Mouse (Mus musculus) midbrain, embryonic 10.5 days (tissue): Measurements from ENCODE around the gene 2210011C24Rik. TPM values are rescaled to one million over a fixed set of nuclear protein-coding genes. Genes with fewer than 3 reads are reported as not detected.

Experiments
- DNase-seq: peaks from one replicate; pipeline ENCODE4 v3.0.0-alpha.2; 2017; ENCODE audit warnings: low spot score
- H3K27ac ChIP-seq: fragments of 300-500 bp; sonication (generic); replicated peaks from 2 replicates; pipeline ENCODE4 v1.5.1; 2016; ENCODE audit warnings: mild to moderate bottlenecking
- H3K27me3 ChIP-seq: fragments of 300-500 bp; sonication (generic); 2 replicates; pipeline ENCODE4 v1.6.1; 2016; ENCODE audit warnings: low read depth, mild to moderate bottlenecking; ENCODE audit not compliant: poor library complexity, severe bottlenecking
- H3K36me3 ChIP-seq: fragments of 300-500 bp; sonication (generic); 2 replicates; pipeline ENCODE4 v1.6.1; 2016; ENCODE audit warnings: mild to moderate bottlenecking, moderate library complexity
- H3K4me1 ChIP-seq: fragments of 300-500 bp; sonication (generic); 2 replicates; pipeline ENCODE4 v1.6.1; 2016
- H3K4me3 ChIP-seq: fragments of 300-500 bp; sonication (generic); 2 replicates; pipeline ENCODE4 v1.5.1; 2016; ENCODE audit warnings: mild to moderate bottlenecking, moderate library complexity
- H3K9me3 ChIP-seq: fragments of 300-500 bp; sonication (generic); replicated peaks from 2 replicates; pipeline ENCODE4 v1.6.1; 2016; ENCODE audit warnings: mild to moderate bottlenecking
- WGBS: fragments of 180-500 bp; shearing (Covaris S2); methylation state at CpG from one replicate; pipeline ENCODE4 v1.1.7; 2016; 5-methylcytosine and 5-hydroxymethylcytosine counted together
- polyA plus RNA-seq: library from polyadenylated mRNA; unstranded; fragments of >200 nt; fragmentation: Nextera tagmentation; extraction: Ambion mirVana; gene quantifications from 2 replicates; pipeline ENCODE4 v1.2.1, GENCODE M21; 2016

2210011C24Rik gene
- polyA plus RNA-seq, 1 experiment from 2014 or later, result 0.67 TPM

- H3K36me3 ChIP-seq, result no peaks in the 10 kb centered on the region
- no peak overlapping the region for H3K4me3 ChIP-seq
- H3K4me1 ChIP-seq, result peaks cover 18% of the 10 kb centered on the region
- DNase-seq, result peak; percentile 80
- no peaks in the 10 kb centered on the region for H3K9me3 ChIP-seq
- H3K27me3 ChIP-seq, result peaks cover 79% of the 10 kb centered on the region
- H3K27ac ChIP-seq, result no peak overlapping the region
- 19% methylated on average over 5 of the region's 5 CpGs for WGBS
These were observed 27.1 kb upstream of the 2210011C24Rik start for GRCm38 (mm10) chr8:84039050-84039449.

DNA sequence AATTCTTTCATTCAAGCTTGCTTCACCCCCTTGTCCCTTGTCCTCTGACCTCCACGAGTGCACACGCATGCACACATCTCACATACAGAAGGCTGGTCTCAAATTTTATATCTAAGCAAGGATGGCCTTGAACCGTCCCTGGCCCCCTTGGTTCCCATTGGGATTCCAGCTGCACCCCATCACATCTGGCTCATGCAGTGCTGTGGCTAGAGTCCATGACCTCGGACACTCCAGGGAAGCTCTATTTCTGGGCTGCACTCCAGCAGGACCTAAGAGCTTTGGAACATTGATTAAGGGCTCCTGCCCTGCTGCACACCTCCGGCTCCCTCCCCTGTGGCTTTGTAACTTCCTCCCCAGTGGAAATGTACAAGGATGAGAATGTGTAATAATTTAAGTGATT, 26.0 kb upstream of the 2210011C24Rik start:
- Histone ChIP-seq H3K9me3 (no peaks in the 10 kb centered on the region), H3K27me3 (peaks cover 69% of the 10 kb centered on the region), H3K4me3 (no peak overlapping the region), H3K36me3 (no peaks in the 10 kb centered on the region), H3K4me1 (peaks cover 15% of the 10 kb centered on the region), H3K27ac (no peak overlapping the region)
- 83% methylated on average over 5 of the region's 5 CpGs for WGBS
- DNase-seq, result no peak

DNA sequence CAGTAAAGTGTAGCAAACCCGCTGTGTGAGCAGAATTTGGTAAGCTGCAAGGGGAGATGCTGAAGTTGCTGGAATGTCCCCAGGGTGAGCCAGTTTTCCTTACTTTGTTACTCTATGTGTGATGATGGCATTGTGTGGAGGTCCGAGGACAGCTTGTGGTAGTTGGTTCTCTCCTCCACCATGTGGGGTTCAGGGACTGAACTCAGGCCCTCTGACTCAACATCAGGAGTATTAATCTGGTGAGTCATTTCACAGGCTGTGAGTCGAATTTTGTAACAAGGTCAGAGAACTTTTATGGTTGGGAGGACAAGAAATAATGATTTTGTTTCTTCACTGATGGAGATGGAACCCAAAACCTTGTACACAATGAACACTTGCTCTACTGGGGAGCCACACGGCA, 20.8 kb upstream of the 2210011C24Rik start:
- DNase-seq, result no peak
- no peak overlapping the region for H3K27ac ChIP-seq
- H3K4me3 ChIP-seq, result no peak overlapping the region
- no peaks in the 10 kb centered on the region for H3K4me1 ChIP-seq
- peaks cover 38% of the 10 kb centered on the region for H3K27me3 ChIP-seq
- no peaks in the 10 kb centered on the region for H3K9me3 ChIP-seq
- no peaks in the 10 kb centered on the region for H3K36me3 ChIP-seq
- 74% methylated on average over 4 of the region's 4 CpGs for WGBS

GRCm38 (mm10) chr8:84029272-84029671, 17.3 kb upstream of the 2210011C24Rik start:
- peaks cover 17% of the 10 kb centered on the region for H3K4me1 ChIP-seq
- H3K4me3 ChIP-seq, result no peak overlapping the region
- peaks cover 54% of the 10 kb centered on the region for H3K27me3 ChIP-seq
- H3K27ac ChIP-seq, result no peak overlapping the region
- WGBS, result 89% methylated on average over 5 of the region's 5 CpGs
- no peaks in the 10 kb centered on the region for H3K36me3 ChIP-seq
- no peaks in the 10 kb centered on the region for H3K9me3 ChIP-seq
- no peak for DNase-seq

GRCm38 (mm10) chr8:84027449-84027848, 15.5 kb upstream of the 2210011C24Rik start:
- DNase-seq, result no peak
- no peaks in the 10 kb centered on the region for H3K36me3 ChIP-seq
- peaks cover 29% of the 10 kb centered on the region for H3K4me1 ChIP-seq
- no peak overlapping the region for H3K4me3 ChIP-seq
- H3K27me3 ChIP-seq, result peaks cover 61% of the 10 kb centered on the region
- no peak overlapping the region for H3K27ac ChIP-seq
- H3K9me3 ChIP-seq, result no peaks in the 10 kb centered on the region
- 12% methylated on average over 10 of the region's 10 CpGs for WGBS

GRCm38 (mm10) chr8:84025863-84026262, 13.9 kb upstream of the 2210011C24Rik start:
- peak; percentile 75 for DNase-seq
- Histone ChIP-seq H3K9me3 (no peaks in the 10 kb centered on the region), H3K27ac (peak overlapping the region; percentile 78), H3K36me3 (no peaks in the 10 kb centered on the region), H3K4me1 (peaks cover 43% of the 10 kb centered on the region), H3K4me3 (peak overlapping the region; percentile 66), H3K27me3 (peaks cover 76% of the 10 kb centered on the region)
- WGBS, result under 1% methylated on average over 41 of the region's 41 CpGs

DNA sequence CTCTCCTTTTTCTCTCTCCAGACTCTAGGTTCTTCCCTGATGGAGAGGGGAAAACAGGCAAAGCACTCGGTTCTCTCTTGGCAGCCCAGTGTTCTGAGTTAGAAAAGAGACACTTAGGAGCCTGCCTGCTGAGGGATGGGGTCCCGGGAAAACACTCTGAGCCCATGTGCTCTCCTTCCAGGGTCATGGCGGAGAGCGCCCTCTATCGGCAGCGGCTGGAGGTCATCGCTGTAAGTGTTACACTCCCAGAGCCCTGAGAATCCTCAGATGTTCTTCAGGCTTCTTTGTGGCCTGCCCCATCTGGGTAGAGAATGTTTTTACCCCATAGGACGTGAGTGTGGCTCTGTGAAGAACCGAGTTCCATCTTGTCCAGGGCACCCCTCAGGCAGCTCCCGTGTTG, 12.2 kb upstream of the 2210011C24Rik start:
- peaks cover 45% of the 10 kb centered on the region for H3K4me1 ChIP-seq
- H3K9me3 ChIP-seq, result no peaks in the 10 kb centered on the region
- no peak overlapping the region for H3K27ac ChIP-seq
- peaks cover 85% of the 10 kb centered on the region for H3K27me3 ChIP-seq
- peak; percentile 71 for DNase-seq
- H3K4me3 ChIP-seq, result no peak overlapping the region
- no peaks in the 10 kb centered on the region for H3K36me3 ChIP-seq
- 9% methylated on average over 10 of the region's 10 CpGs for WGBS

GRCm38 (mm10) chr8:84023631-84024030, 11.7 kb upstream of the 2210011C24Rik start:
- Histone ChIP-seq H3K27ac (no peak overlapping the region), H3K4me3 (no peak overlapping the region), H3K4me1 (peaks cover 45% of the 10 kb centered on the region), H3K9me3 (no peaks in the 10 kb centered on the region), H3K36me3 (no peaks in the 10 kb centered on the region), H3K27me3 (peaks cover 85% of the 10 kb centered on the region)
- no peak for DNase-seq
- 87% methylated on average over 1 of the region's 1 CpGs for WGBS

DNA sequence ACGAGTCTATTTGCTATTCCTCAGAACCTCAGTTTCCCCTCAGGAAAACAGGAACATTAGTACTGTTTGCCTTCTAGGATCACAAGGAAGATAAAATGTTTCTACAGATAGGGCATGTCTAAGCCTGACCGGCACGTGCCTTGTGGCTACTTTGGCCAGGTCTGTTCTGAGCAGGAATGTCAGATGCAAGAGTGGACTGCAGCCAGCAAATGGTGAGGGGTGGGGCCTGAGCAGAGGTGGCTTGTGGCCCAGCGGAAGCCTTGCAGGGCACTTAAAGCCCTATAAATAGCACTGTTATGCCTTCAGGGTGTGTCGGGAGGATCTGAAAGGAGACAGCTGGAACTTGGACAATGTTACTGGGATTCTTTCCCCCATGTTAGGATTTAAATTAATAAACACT, 11.1 kb upstream of the 2210011C24Rik start:
- 70% methylated on average over 5 of the region's 5 CpGs for WGBS
- H3K4me3 ChIP-seq, result no peak overlapping the region
- peaks cover 80% of the 10 kb centered on the region for H3K27me3 ChIP-seq
- H3K27ac ChIP-seq, result no peak overlapping the region
- H3K36me3 ChIP-seq, result no peaks in the 10 kb centered on the region
- no peaks in the 10 kb centered on the region for H3K9me3 ChIP-seq
- no peak for DNase-seq
- peaks cover 45% of the 10 kb centered on the region for H3K4me1 ChIP-seq

DNA sequence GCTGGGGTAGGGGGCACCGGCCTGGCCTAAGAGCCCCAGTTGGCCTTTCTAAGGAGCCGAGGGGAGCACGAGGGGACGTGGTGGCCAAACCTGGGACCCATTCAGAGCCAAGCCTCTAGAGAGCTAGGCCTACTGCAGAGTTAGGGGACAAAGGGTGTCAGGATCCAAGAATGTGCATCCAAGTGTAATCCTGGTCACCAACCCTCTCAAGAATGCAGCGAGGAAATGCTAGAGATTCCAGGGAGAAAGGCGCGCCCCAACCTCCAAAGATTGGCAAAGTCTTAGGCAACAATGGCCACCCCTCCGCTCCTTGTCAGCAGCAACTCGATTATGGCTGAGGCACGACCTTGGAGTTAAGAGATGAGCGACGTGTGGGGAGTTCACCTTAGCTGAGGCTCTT, 9.6 kb upstream of the 2210011C24Rik start:
- no peak for DNase-seq
- peak overlapping the region; percentile 21 for H3K4me3 ChIP-seq
- 44% methylated on average over 12 of the region's 12 CpGs for WGBS
- peaks cover 68% of the 10 kb centered on the region for H3K27me3 ChIP-seq
- H3K4me1 ChIP-seq, result peaks cover 41% of the 10 kb centered on the region
- no peaks in the 10 kb centered on the region for H3K9me3 ChIP-seq
- H3K36me3 ChIP-seq, result no peaks in the 10 kb centered on the region
- H3K27ac ChIP-seq, result peak overlapping the region; percentile 75

- H3K27ac ChIP-seq, result peak within 1 kb of the TSS; percentile 75
- 3% methylated on average over 18 of the region's 18 CpGs for WGBS
- no peaks in the 10 kb centered on the region for H3K9me3 ChIP-seq
- DNase-seq, result no peak
- no peaks in the 10 kb centered on the region for H3K36me3 ChIP-seq
- H3K27me3 ChIP-seq, result peaks cover 64% of the 10 kb centered on the region
- H3K4me1 ChIP-seq, result peaks cover 36% of the 10 kb centered on the region
- H3K4me3 ChIP-seq, result peak within 1 kb of the TSS; percentile 21
These were observed 9.1 kb upstream of the 2210011C24Rik start, which contains the start of gene Palm3 for GRCm38 (mm10) chr8:84021096-84021495. Gene Palm3, plus strand, starts transcription at chr8:84021471.

GRCm38 (mm10) chr8:84019738-84020137, 7.8 kb upstream of the 2210011C24Rik start:
- no peaks in the 10 kb centered on the region for H3K9me3 ChIP-seq
- no peaks in the 10 kb centered on the region for H3K36me3 ChIP-seq
- no peak for DNase-seq
- H3K4me1 ChIP-seq, result peaks cover 28% of the 10 kb centered on the region
- H3K27ac ChIP-seq, result no peak overlapping the region
- 91% methylated on average over 9 of the region's 9 CpGs for WGBS
- no peak overlapping the region for H3K4me3 ChIP-seq
- peaks cover 57% of the 10 kb centered on the region for H3K27me3 ChIP-seq

GRCm38 (mm10) chr8:84015833-84016232, 3.9 kb upstream of the 2210011C24Rik start:
- no peaks in the 10 kb centered on the region for H3K36me3 ChIP-seq
- peaks cover 71% of the 10 kb centered on the region for H3K27me3 ChIP-seq
- peaks cover 26% of the 10 kb centered on the region for H3K4me1 ChIP-seq
- no peaks in the 10 kb centered on the region for H3K9me3 ChIP-seq
- no peak overlapping the region for H3K4me3 ChIP-seq
- H3K27ac ChIP-seq, result no peak overlapping the region
- WGBS, result 97% methylated on average over 5 of the region's 5 CpGs
- no peak for DNase-seq
